ENCODE assay signal across 16 mouse cellular contexts in genomic region chr7:100732341-100733050, GRCm38 (mm10). TPM values are rescaled to one million over a fixed set of nuclear protein-coding genes. Genes with fewer than 3 reads are reported as not detected.
DNase-seq lines count a peak whose midpoint lies in the region; ATAC-seq and TF ChIP-seq lines count a peak whose summit lies in the region.
"Had no signal": no experiment of that assay in that cellular context is flagged by ENCODE, and none has a peak within 500 bp of the region (broad histone marks: within the 10 kb centered on the region; RNA-seq: fewer than 3 reads in every experiment).

No protein-coding gene starts in this region.

- H3K9me3 ChIP-seq in forebrain, embryonic 12.5 days, result no peaks in the 10 kb centered on the region
- no peaks in the 10 kb centered on the region for H3K9me3 ChIP-seq in forebrain, embryonic 11.5 days (ENCODE audit: control insufficient read depth, low read length)
- no peaks in the 10 kb centered on the region for H3K9me3 ChIP-seq in liver, embryonic 13.5 days (replicated peaks)
- H3K9me3 ChIP-seq in liver, postnatal 0 days (ENCODE audit: low read length), result no peaks in the 10 kb centered on the region
- H3K9me3 ChIP-seq: hindbrain, embryonic 10.5 days; midbrain, embryonic 12.5 days had no signal

- no peaks in the 10 kb centered on the region for H3K36me3 ChIP-seq in forebrain, embryonic 12.5 days (replicated peaks)
- no peaks in the 10 kb centered on the region for H3K36me3 ChIP-seq in forebrain, embryonic 11.5 days (ENCODE audit: control insufficient read depth, insufficient read depth, low read length)
- no peaks in the 10 kb centered on the region for H3K36me3 ChIP-seq in liver, embryonic 13.5 days
- no peaks in the 10 kb centered on the region for H3K36me3 ChIP-seq in liver, postnatal 0 days (replicated peaks; ENCODE audit: insufficient read depth, low read length)
- H3K36me3 ChIP-seq: hindbrain, embryonic 10.5 days; midbrain, embryonic 12.5 days had no signal

- H3K4me2 ChIP-seq in forebrain, embryonic 12.5 days, result no peak overlapping the region
- no peak overlapping the region for H3K4me2 ChIP-seq in forebrain, embryonic 11.5 days (ENCODE audit: low read depth, low read length, severe bottlenecking)
- no peak overlapping the region for H3K4me2 ChIP-seq in liver, embryonic 13.5 days
- 0 out of 2 replicates have a peak overlapping the region, but pooled peaks have one; percentile 1 for H3K4me2 ChIP-seq in liver, postnatal 0 days (ENCODE audit: low read depth, low read length)
- H3K4me2 ChIP-seq: midbrain, embryonic 12.5 days had no signal

- no peak overlapping the region for H3K4me3 ChIP-seq in forebrain, embryonic 12.5 days (replicated peaks)
- H3K4me3 ChIP-seq in forebrain, embryonic 11.5 days (ENCODE audit: low read depth, low read length), result no peak overlapping the region
- no peak overlapping the region for H3K4me3 ChIP-seq in liver, embryonic 13.5 days (replicated peaks)
- H3K4me3 ChIP-seq in liver, postnatal 0 days (ENCODE audit: low read depth, low read length), result no peak overlapping the region
- H3K4me3 ChIP-seq: erythroblast, embryonic 14.5 days; hindbrain, embryonic 10.5 days; midbrain, embryonic 12.5 days had no signal

- no peak overlapping the region for H3K9ac ChIP-seq in forebrain, embryonic 12.5 days
- no peak overlapping the region for H3K9ac ChIP-seq in forebrain, embryonic 11.5 days (ENCODE audit: low read length)
- H3K9ac ChIP-seq in liver, embryonic 13.5 days, result no peak overlapping the region
- H3K9ac ChIP-seq in liver, postnatal 0 days (replicated peaks), result no peak overlapping the region
- H3K9ac ChIP-seq: midbrain, embryonic 12.5 days had no signal

- no peak for DNase-seq in forebrain, embryonic 11.5 days (ENCODE audit: low spot score)
- DNase-seq in liver, embryonic 13.5 days, result peak; percentile 2
- no peak for DNase-seq in liver
- DNase-seq in c-Kit-positive CD71-negative TER-119-negative erythroid progenitor cells, embryonic 14.5 days (ENCODE audit: low read depth), result peak; percentile 13
- DNase-seq in liver, postnatal 0 days, result no peak
- DNase-seq in layer of hippocampus, postnatal 14 days (ENCODE audit: low spot score in 2 of 2), result no peak
- DNase-seq in cerebellum, adult 11 months, result no peak
- DNase-seq: adrenal gland, adult 8-10 months; kidney, adult 2 months; right cerebral cortex, postnatal 4 days; thymus, postnatal 25 days had no signal

- 0 out of 2 replicates have a peak overlapping the region, but pooled peaks have one; percentile 1 for H3K27ac ChIP-seq in forebrain, embryonic 12.5 days
- H3K27ac ChIP-seq in forebrain, embryonic 11.5 days (ENCODE audit: low read depth, low read length), result no peak overlapping the region
- no peak overlapping the region for H3K27ac ChIP-seq in liver, embryonic 13.5 days
- H3K27ac ChIP-seq in liver, postnatal 0 days (ENCODE audit: low read depth), result no peak overlapping the region
- H3K27ac ChIP-seq: hindbrain, embryonic 10.5 days; midbrain, embryonic 12.5 days had no signal

- no peak for TF ChIP-seq CTCF in liver, postnatal 0 days (IDR thresholded peaks at IDR 0.05; ENCODE audit: low read depth)

- peaks cover 21% of the 10 kb centered on the region for H3K4me1 ChIP-seq in forebrain, embryonic 12.5 days
- H3K4me1 ChIP-seq in forebrain, embryonic 11.5 days (replicated peaks; ENCODE audit: control insufficient read depth, insufficient read depth, low read length), result peaks cover 4% of the 10 kb centered on the region; the same call in 1 of the 2 replicates
- H3K4me1 ChIP-seq in liver, embryonic 13.5 days (replicated peaks), result peaks cover 21% of the 10 kb centered on the region
- H3K4me1 ChIP-seq in liver, postnatal 0 days (ENCODE audit: insufficient read depth), result peaks cover 5% of the 10 kb centered on the region; the same call in 1 of the 2 replicates

- H3K27me3 ChIP-seq in forebrain, embryonic 12.5 days, result no peaks in the 10 kb centered on the region
- H3K27me3 ChIP-seq in forebrain, embryonic 11.5 days (ENCODE audit: control insufficient read depth, insufficient read depth, low read length), result no peaks in the 10 kb centered on the region
- no peaks in the 10 kb centered on the region for H3K27me3 ChIP-seq in liver, embryonic 13.5 days
- H3K27me3 ChIP-seq in liver, postnatal 0 days (ENCODE audit: insufficient read depth, low read length), result no peaks in the 10 kb centered on the region
- H3K27me3 ChIP-seq: midbrain, embryonic 12.5 days; Patski had no signal

- WGBS in forebrain, embryonic 12.5 days, result 69% methylated on average over 6 of the region's 6 CpGs
- 71% methylated on average over 6 of the region's 6 CpGs for WGBS in forebrain, embryonic 11.5 days
- WGBS in liver, embryonic 13.5 days (ENCODE audit: insufficient replicate concordance), result 34% methylated on average over 6 of the region's 6 CpGs
- WGBS in liver, postnatal 0 days (ENCODE audit: insufficient replicate concordance), result 52% methylated on average over 6 of the region's 6 CpGs

- TF ChIP-seq EP300 in liver, postnatal 0 days (IDR thresholded peaks at IDR 0.05; ENCODE audit: low read depth), result no peak

- ATAC-seq in forebrain, embryonic 12.5 days (ENCODE audit: low FRiP score), result no peak
- ATAC-seq in forebrain, embryonic 11.5 days (replicated peaks; ENCODE audit: low FRiP score), result no peak
- ATAC-seq in liver, embryonic 13.5 days (ENCODE audit: low read depth), result peak; percentile 45; the same call in 1 of the 2 replicates
- no peak for ATAC-seq in liver, postnatal 0 days
- ATAC-seq: Patski had no signal

RNA-seq across cellular contexts. Expression of gene Fam168a, which starts 26.1 kb away (rescaled TPM):
- 63.9 and 72.6 TPM in 2 replicates for polyA plus RNA-seq in forebrain, embryonic 12.5 days (2016; fragmentation: Nextera tagmentation; extraction: Ambion mirVana)
- polyA plus RNA-seq in forebrain, embryonic 11.5 days (2014; fragmentation: Nextera tagmentation; extraction: Ambion mirVana), result 52.9 and 53.6 TPM in 2 replicates
- polyA plus RNA-seq in liver, embryonic 13.5 days (2015; fragmentation: Nextera tagmentation; extraction: Ambion mirVana), result 4.5 and 5.4 TPM in 2 replicates
- 4.3 and 4.6 TPM in 2 replicates for polyA plus RNA-seq in liver, postnatal 0 days (2015; fragmentation: Nextera tagmentation; extraction: Ambion mirVana)
- total RNA-seq in layer of hippocampus, postnatal 14 days (2021), result 100 to 1,000 TPM; 271 to 273 TPM

Comparison
In these comparisons a context has a peak if more than half of its experiments do, and no peak if none do; other contexts are left out.
1. DNase-seq: peak in liver, embryonic 13.5 days (single experiment) and c-Kit-positive CD71-negative TER-119-negative erythroid progenitor cells, embryonic 14.5 days (single experiment); none in forebrain, embryonic 11.5 days (single experiment), liver (single experiment), liver, postnatal 0 days (single experiment), layer of hippocampus, postnatal 14 days (0 of 2) and cerebellum, adult 11 months (single experiment).